Mouse (Mus musculus): Measurements from ENCODE around the gene Dpep2nb.

DNA sequence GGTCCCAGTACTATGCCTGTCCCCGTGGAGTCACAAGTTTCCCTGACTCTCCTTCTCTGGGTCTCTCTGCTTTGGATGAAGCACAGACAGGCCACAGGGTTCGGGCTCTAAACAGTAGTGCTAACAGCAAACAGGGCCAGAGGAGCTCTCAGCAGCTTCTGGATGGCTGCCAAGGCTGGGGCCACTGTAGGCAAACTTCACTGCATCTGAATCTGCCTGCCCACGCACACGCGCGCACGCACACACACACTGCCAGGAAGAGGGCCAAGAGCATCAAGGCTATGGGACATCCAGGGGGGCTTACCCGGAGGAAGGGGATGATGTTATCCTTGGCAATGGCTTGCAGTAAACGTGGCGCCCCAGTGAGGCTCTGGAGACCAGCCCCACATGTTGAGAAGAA is 56.4 kb downstream of the Dpep2nb start:
- TF ChIP-seq POLR2AphosphoS2 (IDR thresholded peaks at IDR 0.05; ENCODE audit: insufficient read length, low read depth), result no peak
- TF ChIP-seq POLR2A (IDR thresholded peaks at IDR 0.05; ENCODE audit: insufficient read length, low read depth), result no peak
- no peak for TF ChIP-seq E2F4 (IDR thresholded peaks at IDR 0.05; ENCODE audit: insufficient read depth)
- TF ChIP-seq MYOG (IDR thresholded peaks at IDR 0.05; ENCODE audit: control insufficient read depth in 1 of 3, insufficient read depth in 1 of 3, insufficient read length in 2 of 3, low read depth in 2 of 3), result no peak
- no peak for TF ChIP-seq TCF12 (IDR thresholded peaks at IDR 0.05; ENCODE audit: insufficient read depth, poor library complexity, severe bottlenecking)
- TF ChIP-seq USF1 (IDR thresholded peaks at IDR 0.05; ENCODE audit: low read depth), result no peak
- TF ChIP-seq TCF3 (IDR thresholded peaks at IDR 0.05; ENCODE audit: insufficient read length, low read depth), result no peak
- TF ChIP-seq REST (IDR thresholded peaks at IDR 0.05; ENCODE audit: insufficient read depth, insufficient read length), result no peak
